In the genomic region with DNA sequence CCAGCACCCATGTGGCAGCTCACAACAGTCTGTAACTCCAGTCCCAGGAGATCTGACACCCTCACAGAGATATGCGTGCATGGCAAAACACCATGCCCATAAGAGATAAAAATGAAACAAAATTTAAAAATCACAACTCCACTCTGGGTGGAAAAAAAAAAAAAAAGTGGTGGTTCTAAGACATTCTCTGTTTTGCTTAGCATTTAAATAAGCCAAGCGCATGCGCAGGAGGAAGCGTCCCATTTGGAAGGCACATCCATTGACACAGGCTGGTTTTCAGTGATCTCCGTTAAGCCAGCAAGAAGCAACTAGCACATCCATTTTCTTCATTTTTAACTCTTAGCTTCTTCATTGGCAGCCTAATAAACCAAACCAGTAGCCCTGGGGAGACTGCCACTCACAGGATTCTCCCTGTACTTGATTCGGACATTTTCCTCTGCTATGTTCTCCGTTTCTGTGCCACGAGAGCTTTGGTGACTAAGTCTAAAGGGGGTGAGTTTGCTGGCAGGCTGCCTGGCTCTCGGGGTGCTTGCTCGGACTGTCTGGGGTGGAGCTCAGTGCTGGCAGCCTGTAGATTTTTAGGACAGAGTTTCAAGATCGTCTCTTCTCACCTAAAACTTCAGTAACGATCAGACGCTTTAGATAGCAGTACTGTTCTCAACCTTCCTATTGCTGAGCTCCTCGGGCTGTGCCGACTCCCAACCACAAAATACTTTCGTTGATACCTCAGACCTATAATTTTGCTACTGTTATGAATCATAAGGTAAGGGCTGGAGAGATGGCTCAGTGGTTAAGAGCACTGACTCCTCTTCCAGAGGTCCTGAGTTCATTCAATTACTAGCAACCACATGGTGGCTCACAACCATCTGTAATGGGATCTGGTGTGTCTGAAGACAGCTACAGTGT, we compare ENCODE assay signal across 13 mouse cellular contexts. TPM values are rescaled to one million over a fixed set of nuclear protein-coding genes. Genes with fewer than 3 reads are reported as not detected.
A peak's percentile ranks its signal among the peaks of the same experiment; 100 is the strongest.
DNase-seq lines count a peak whose midpoint lies in the region; ATAC-seq and TF ChIP-seq lines count a peak whose summit lies in the region.
"Had no signal": no experiment of that assay in that cellular context is flagged by ENCODE, and none has a peak within 500 bp of the region (broad histone marks: within the 10 kb centered on the region; RNA-seq: fewer than 3 reads in every experiment).

No protein-coding gene starts in this region.

- POLR2A ChIA-PET in Patski (lab: Charles Lee), result interaction anchor here (0.6 kb wide), 1 partner anchor 35 kb away, joined by 8 read pairs; no protein-coding TSS in a partner anchor

- peaks cover 26% of the 10 kb centered on the region; the same call in 1 of the 2 replicates for H3K36me3 ChIP-seq in intestine, postnatal 0 days (ENCODE audit: control insufficient read depth, insufficient read depth)
- H3K36me3 ChIP-seq in embryonic facial prominence, embryonic 10.5 days (replicated peaks), result peaks cover 18% of the 10 kb centered on the region

- no peak overlapping the region for H3K4me3 ChIP-seq in embryonic fibroblast, embryonic 13.5 days (ENCODE audit: insufficient read depth, low read length)
- H3K4me3 ChIP-seq in intestine, postnatal 0 days (ENCODE audit: low read depth, low read length), result no peak overlapping the region
- H3K4me3 ChIP-seq in embryonic facial prominence, embryonic 10.5 days, result no peak overlapping the region
- H3K4me3 ChIP-seq: forebrain, embryonic 12.5 days; limb, embryonic 12.5 days had no signal

- H3K27ac ChIP-seq in embryonic fibroblast, embryonic 13.5 days (ENCODE audit: insufficient read depth, low read length), result peak overlapping the region; percentile 7; the same call in 1 of the 2 replicates
- H3K27ac ChIP-seq in intestine, postnatal 0 days (ENCODE audit: low read depth, low read length), result no peak overlapping the region
- no peak overlapping the region for H3K27ac ChIP-seq in embryonic facial prominence, embryonic 10.5 days (replicated peaks)
- H3K27ac ChIP-seq: forebrain, embryonic 12.5 days; limb, embryonic 12.5 days had no signal

- H3K4me2 ChIP-seq in intestine, postnatal 0 days (replicated peaks; ENCODE audit: low read depth), result no peak overlapping the region
- H3K4me2 ChIP-seq: forebrain, embryonic 12.5 days; limb, embryonic 12.5 days had no signal

- WGBS in intestine, postnatal 0 days, result 87% methylated on average over 16 of the region's 16 CpGs
- 94% methylated on average over 16 of the region's 16 CpGs for WGBS in embryonic facial prominence, embryonic 10.5 days

- H3K27me3 ChIP-seq in Patski, result no peaks in the 10 kb centered on the region
- H3K27me3 ChIP-seq in intestine, postnatal 0 days (replicated peaks; ENCODE audit: control insufficient read depth, insufficient read depth, low read length), result no peaks in the 10 kb centered on the region
- H3K27me3 ChIP-seq in embryonic facial prominence, embryonic 10.5 days (replicated peaks; ENCODE audit: low read depth, poor library complexity, severe bottlenecking), result no peaks in the 10 kb centered on the region
- H3K27me3 ChIP-seq: limb, embryonic 12.5 days had no signal

- in situ Hi-C loops in Patski (cut with MboI; ENCODE audit: low pct_unique_long_range_greater_than_20kb), result loop anchor here (25.0 kb wide), 1 partner anchor 582 kb away; no protein-coding TSS in a partner anchor

- no peak for TF ChIP-seq POLR2A in embryonic fibroblast, embryonic 13.5 days (IDR thresholded peaks at IDR 0.05; ENCODE audit: low read depth, low read length)

- no peak overlapping the region for H3K9ac ChIP-seq in intestine, postnatal 0 days (ENCODE audit: low read depth, low read length)
- H3K9ac ChIP-seq: forebrain, embryonic 12.5 days; limb, embryonic 12.5 days had no signal

- peak; percentile 18 to 49 for DNase-seq in frontal cortex, postnatal 36 days (ENCODE audit: low spot score in 2 of 2)
- no peak for DNase-seq in frontal cortex, postnatal 10 days (ENCODE audit: low spot score in 2 of 2)
- peak; percentile 95 for DNase-seq in 3T3-L1 (ENCODE audit: low read depth, low spot score)
- peak; percentile 68 for DNase-seq in Patski (ENCODE audit: low read depth, low spot score)
- DNase-seq in kidney, postnatal 36 days, result no peak
- DNase-seq in embryonic facial prominence, embryonic 10.5 days (ENCODE audit: low spot score), result no peak
- DNase-seq: heart, adult 11 months; heart, postnatal 14 days; kidney, adult 18-20 months had no signal

- CTCF ChIA-PET in Patski (lab: Charles Lee), result interaction anchor here (0.6 to 1.6 kb wide), 8 partner anchors 10 to 106 kb away, joined by 3 to 5 read pairs (median 3); no protein-coding TSS in a partner anchor

- peak; percentile 65 for ATAC-seq in Patski
- no peak for ATAC-seq in intestine, postnatal 0 days

- H3K9me3 ChIP-seq in intestine, postnatal 0 days (ENCODE audit: control insufficient read depth), result 0 out of 2 replicates have a peak, but pooled peaks cover 2% of the 10 kb centered on the region
- H3K9me3 ChIP-seq in embryonic facial prominence, embryonic 10.5 days, result peaks cover 6% of the 10 kb centered on the region

- no peaks in the 10 kb centered on the region; the same call in 1 of the 2 replicates for H3K4me1 ChIP-seq in embryonic fibroblast, embryonic 13.5 days (ENCODE audit: control insufficient read depth, insufficient read depth, low read length)
- H3K4me1 ChIP-seq in intestine, postnatal 0 days (replicated peaks; ENCODE audit: control insufficient read depth, insufficient read depth, low read length), result no peaks in the 10 kb centered on the region
- peaks cover 15% of the 10 kb centered on the region for H3K4me1 ChIP-seq in embryonic facial prominence, embryonic 10.5 days
- H3K4me1 ChIP-seq: forebrain, embryonic 12.5 days had no signal

- peak; percentile 21 for TF ChIP-seq CTCF in Patski (IDR thresholded peaks at IDR 0.05)
- no peak for TF ChIP-seq CTCF in embryonic fibroblast, embryonic 13.5 days (IDR thresholded peaks at IDR 0.05; ENCODE audit: borderline replicate concordance, insufficient read depth, low read length)
- TF ChIP-seq CTCF in intestine, postnatal 0 days (IDR thresholded peaks at IDR 0.05; ENCODE audit: low read depth), result no peak

RNA-seq across cellular contexts. Expression of a gene that starts 47.4 kb away (rescaled TPM):
- polyA plus RNA-seq in Patski (2021), result 132 TPM
- polyA plus RNA-seq in embryonic fibroblast, embryonic 13.5 days (2011; ENCODE audit: insufficient read length, low read depth, missing spikeins), result 2.0 and 3.9 TPM in 2 replicates
- 7.1 TPM in 2 replicates for polyA plus RNA-seq in intestine, postnatal 0 days (2015; fragmentation: Nextera tagmentation; extraction: Ambion mirVana)
- polyA plus RNA-seq in embryonic facial prominence, embryonic 10.5 days (2016; fragmentation: Nextera tagmentation; extraction: Ambion mirVana), result 4.4 and 5.2 TPM in 2 replicates

Comparison
In these comparisons a context has a peak if more than half of its experiments do, and no peak if none do; other contexts are left out.
1. DNase-seq: peak in frontal cortex, postnatal 36 days (2 of 2), 3T3-L1 (single experiment) and Patski (single experiment); none in frontal cortex, postnatal 10 days (0 of 2), kidney, postnatal 36 days (0 of 2) and embryonic facial prominence, embryonic 10.5 days (single experiment).
2. RNA of a gene that starts 47.4 kb away (polyA plus RNA-seq): 132 TPM in Patski (single experiment); 7.1 TPM in intestine, postnatal 0 days, 4.4 to 5.2 TPM in embryonic facial prominence, embryonic 10.5 days and 2.0 to 3.9 TPM in embryonic fibroblast, embryonic 13.5 days; every median in the first group is over 10 times any median in the second.